Mouse (Mus musculus) forebrain, embryonic 11.5 days (tissue): ENCODE data around the gene Mdn1. TPM values are rescaled to one million over a fixed set of nuclear protein-coding genes. Genes with fewer than 3 reads are reported as not detected.

Experiments
- ATAC-seq: fragments of 200-750 bp; cut with Nextera tagmentation; replicated peaks from 2 replicates; pipeline ENCODE4 v1.8.0; 2017; ENCODE audit warnings: moderate TSS enrichment; ENCODE audit not compliant: low FRiP score
- DNase-seq: peaks from one replicate; pipeline ENCODE4 v3.0.0-alpha.2; 2017; ENCODE audit warnings: low spot score
- H3K27ac ChIP-seq: fragments of 300-500 bp; sonication (generic); 2 replicates; pipeline ENCODE4 v1.5.1; 2014; ENCODE audit warnings: low read depth, low read length
- H3K27me3 ChIP-seq: fragments of 300-500 bp; sonication (generic); 2 replicates; pipeline ENCODE4 v1.6.1; 2014; ENCODE audit warnings: mild to moderate bottlenecking, low read length, mixed read lengths; ENCODE audit not compliant: control insufficient read depth, insufficient read depth
- H3K36me3 ChIP-seq: fragments of 300-500 bp; sonication (generic); 2 replicates; pipeline ENCODE4 v1.6.1; 2014; ENCODE audit warnings: mild to moderate bottlenecking, low read length, moderate library complexity, mixed read lengths; ENCODE audit not compliant: control insufficient read depth, insufficient read depth
- H3K4me1 ChIP-seq: fragments of 300-500 bp; sonication (generic); replicated peaks from 2 replicates; pipeline ENCODE4 v1.6.1; 2014; ENCODE audit warnings: low read length, mixed read lengths; ENCODE audit not compliant: control insufficient read depth, insufficient read depth
- H3K4me2 ChIP-seq: fragments of 300-500 bp; sonication (generic); 2 replicates; pipeline ENCODE4 v1.6.1; 2014; ENCODE audit warnings: low read depth, mild to moderate bottlenecking, low read length, moderate library complexity, mixed read lengths; ENCODE audit not compliant: severe bottlenecking
- H3K4me3 ChIP-seq: fragments of 300-500 bp; sonication (generic); 2 replicates; pipeline ENCODE4 v1.5.1; 2014; ENCODE audit warnings: low read depth, low read length
- H3K9ac ChIP-seq: fragments of 300-500 bp; sonication (generic); 2 replicates; pipeline ENCODE4 v1.6.1; 2014; ENCODE audit warnings: low read length
- H3K9me3 ChIP-seq: fragments of 300-500 bp; sonication (generic); 2 replicates; pipeline ENCODE4 v1.6.1; 2016; ENCODE audit warnings: low read length, mixed read lengths; ENCODE audit not compliant: control insufficient read depth
- WGBS: fragments of 180-500 bp; shearing (Covaris S2); extraction: QIAGEN DNeasy Blood & Tissue Kit; methylation state at CpG from one replicate; pipeline ENCODE4 v1.1.7; 2014; 5-methylcytosine and 5-hydroxymethylcytosine counted together
- polyA plus RNA-seq: library from polyadenylated mRNA; unstranded; fragments of >200 nt; fragmentation: Nextera tagmentation; extraction: Ambion mirVana; gene quantifications from 2 replicates; pipeline ENCODE4 v1.2.1, GENCODE M21; 2014

Mdn1 gene
- polyA plus RNA-seq, 1 experiment from 2014 or later = 30.8 TPM

DNA sequence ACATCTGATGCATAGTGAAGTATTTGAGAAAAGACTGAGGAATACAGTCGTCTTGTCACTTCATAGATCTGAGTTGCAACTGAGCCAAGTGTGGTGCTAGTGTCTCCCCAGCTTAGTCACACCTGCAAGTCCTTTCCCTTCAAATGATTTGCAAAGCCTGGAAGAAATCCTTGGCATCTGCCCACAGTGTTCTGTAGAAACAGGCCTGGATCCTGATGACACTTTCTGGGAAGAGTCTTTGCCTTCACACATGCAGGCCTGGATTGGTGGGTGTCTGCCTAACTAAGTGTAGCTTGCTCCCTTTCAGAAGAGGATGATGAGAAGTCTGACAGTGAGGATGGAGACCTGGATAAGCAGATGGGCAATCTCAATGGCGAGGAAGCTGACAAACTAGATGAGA, 100.5 kb downstream of the Mdn1 start:
- no peaks in the 10 kb centered on the region for H3K27me3 ChIP-seq
- H3K9me3 ChIP-seq = no peaks in the 10 kb centered on the region
- peaks cover 6% of the 10 kb centered on the region for H3K36me3 ChIP-seq
- no peak for DNase-seq
- no peak overlapping the region for H3K4me2 ChIP-seq
- ATAC-seq = no peak
- H3K27ac ChIP-seq = no peak overlapping the region
- H3K4me1 ChIP-seq = no peaks in the 10 kb centered on the region
- no peak overlapping the region for H3K4me3 ChIP-seq
- no peak overlapping the region for H3K9ac ChIP-seq
- WGBS = 94% methylated on average over 2 of the region's 2 CpGs

GRCm38 (mm10) chr4:32767471-32767870, 110.6 kb downstream of the Mdn1 start:
- no peak for ATAC-seq
- DNase-seq = no peak
- Histone ChIP-seq H3K4me1 (no peaks in the 10 kb centered on the region), H3K27ac (no peak overlapping the region), H3K36me3 (peaks cover 10% of the 10 kb centered on the region), H3K27me3 (no peaks in the 10 kb centered on the region), H3K9me3 (no peaks in the 10 kb centered on the region), H3K4me3 (no peak overlapping the region), H3K9ac (no peak overlapping the region), H3K4me2 (no peak overlapping the region)
- 80% methylated on average over 7 of the region's 7 CpGs for WGBS

GRCm38 (mm10) chr4:32768046-32768445, 111.1 kb downstream of the Mdn1 start:
- ATAC-seq (no peak), DNase-seq (no peak)
- peaks cover 14% of the 10 kb centered on the region for H3K36me3 ChIP-seq
- H3K4me1 ChIP-seq = no peaks in the 10 kb centered on the region
- no peak overlapping the region for H3K4me3 ChIP-seq
- no peaks in the 10 kb centered on the region for H3K27me3 ChIP-seq
- WGBS = 97% methylated on average over 10 of the region's 10 CpGs
- no peaks in the 10 kb centered on the region for H3K9me3 ChIP-seq
- H3K27ac ChIP-seq = no peak overlapping the region
- no peak overlapping the region for H3K9ac ChIP-seq
- H3K4me2 ChIP-seq = no peak overlapping the region

DNA sequence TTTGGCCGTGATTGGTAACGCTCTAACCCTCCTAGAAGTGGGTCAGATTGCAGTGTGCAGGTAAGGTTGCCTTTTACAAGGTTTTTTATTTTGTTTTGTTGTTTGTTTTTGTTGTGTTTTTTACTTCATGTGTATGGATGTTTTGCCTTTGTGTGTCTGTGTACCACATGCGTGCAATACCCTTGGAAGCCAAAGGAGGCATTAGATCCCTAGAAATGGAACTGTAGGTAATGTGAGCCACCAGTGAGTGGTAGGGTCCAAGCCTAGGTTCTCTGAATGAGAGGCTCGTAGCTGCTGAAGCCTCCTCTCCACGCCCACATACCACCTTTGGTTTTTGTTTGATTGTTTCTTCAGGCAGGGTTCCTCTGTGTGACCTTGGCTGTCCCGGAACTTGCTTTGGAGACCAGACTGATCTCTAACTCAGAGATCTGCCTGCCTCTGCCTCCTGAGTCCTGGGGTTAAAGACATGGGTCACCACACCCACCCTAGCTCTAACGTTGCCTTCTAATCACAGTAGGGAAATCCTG, 113.4 kb downstream of the Mdn1 start:
- Histone ChIP-seq H3K27ac (no peak overlapping the region), H3K4me1 (no peaks in the 10 kb centered on the region), H3K4me3 (no peak overlapping the region), H3K9ac (no peak overlapping the region), H3K36me3 (peaks cover 21% of the 10 kb centered on the region), H3K4me2 (no peak overlapping the region), H3K9me3 (no peaks in the 10 kb centered on the region), H3K27me3 (no peaks in the 10 kb centered on the region)
- ATAC-seq = no peak
- 95% methylated on average over 7 of the region's 7 CpGs for WGBS
- DNase-seq = no peak

DNA sequence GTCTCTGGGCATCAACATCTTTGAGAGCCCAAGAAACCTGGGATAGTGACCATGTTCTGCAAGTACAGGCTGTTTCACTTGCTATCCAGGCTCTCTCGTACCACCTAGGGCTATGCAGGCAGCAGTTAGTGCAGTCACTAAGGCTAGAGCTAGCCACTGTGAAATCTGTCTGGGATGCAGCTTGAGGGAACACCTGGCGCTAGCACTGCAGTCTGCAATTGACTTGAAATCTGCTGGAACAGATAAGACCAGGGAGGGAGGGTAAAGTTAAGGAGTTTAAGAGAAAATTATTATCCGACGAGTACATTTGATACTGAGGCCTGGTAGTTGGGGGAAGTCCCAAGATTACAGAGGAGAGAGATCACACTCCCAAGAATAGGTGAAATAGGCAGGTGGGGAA, 123.1 kb downstream of the Mdn1 start:
- H3K4me1 ChIP-seq = no peaks in the 10 kb centered on the region
- 99% methylated on average over 4 of the region's 4 CpGs for WGBS
- H3K9me3 ChIP-seq = no peaks in the 10 kb centered on the region
- no peak overlapping the region for H3K27ac ChIP-seq
- H3K9ac ChIP-seq = no peak overlapping the region
- no peaks in the 10 kb centered on the region for H3K27me3 ChIP-seq
- ATAC-seq (no peak), DNase-seq (no peak)
- no peaks in the 10 kb centered on the region; the same call in 1 of the 2 replicates for H3K36me3 ChIP-seq
- no peak overlapping the region for H3K4me2 ChIP-seq
- H3K4me3 ChIP-seq = no peak overlapping the region

DNA sequence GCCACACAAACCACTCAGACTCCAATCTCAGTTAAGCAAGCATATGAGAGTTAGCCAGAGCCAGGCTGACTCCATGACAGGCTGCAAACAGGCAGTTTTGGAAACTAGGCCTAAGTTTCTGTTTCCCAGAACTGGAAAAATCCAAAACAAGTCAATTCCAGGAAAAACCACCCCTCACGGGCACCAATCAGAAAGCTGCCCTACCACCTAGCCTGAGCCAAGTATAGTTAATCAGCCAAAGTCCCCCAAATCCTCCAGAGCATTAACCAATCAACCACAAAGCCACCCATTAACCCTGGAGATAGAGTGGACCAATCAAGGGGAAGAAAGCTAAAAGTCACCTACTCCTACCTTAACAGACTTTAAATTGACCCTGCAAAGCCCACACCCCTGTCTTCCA, 130.2 kb downstream of the Mdn1 start:
- H3K36me3 ChIP-seq = no peaks in the 10 kb centered on the region
- H3K4me2 ChIP-seq = no peak overlapping the region
- no peak for ATAC-seq

GRCm38 (mm10) chr4:32789020-32789419, 132.1 kb downstream of the Mdn1 start:
- Histone ChIP-seq H3K4me1 (no peaks in the 10 kb centered on the region), H3K4me2 (no peak overlapping the region), H3K36me3 (no peaks in the 10 kb centered on the region), H3K9me3 (no peaks in the 10 kb centered on the region), H3K4me3 (no peak overlapping the region), H3K27me3 (no peaks in the 10 kb centered on the region), H3K27ac (no peak overlapping the region), H3K9ac (no peak overlapping the region)
- ATAC-seq (no peak), DNase-seq (no peak)
- 84% methylated on average over 4 of the region's 4 CpGs for WGBS

More for the DNA sequence above, 130.2 kb downstream of the Mdn1 start:
- WGBS = 93% methylated on average over 1 of the region's 1 CpGs
- Histone ChIP-seq H3K4me1 (no peaks in the 10 kb centered on the region), H3K27me3 (no peaks in the 10 kb centered on the region), H3K4me3 (no peak overlapping the region), H3K27ac (no peak overlapping the region), H3K9me3 (no peaks in the 10 kb centered on the region), H3K9ac (no peak overlapping the region)
- no peak for DNase-seq

DNA sequence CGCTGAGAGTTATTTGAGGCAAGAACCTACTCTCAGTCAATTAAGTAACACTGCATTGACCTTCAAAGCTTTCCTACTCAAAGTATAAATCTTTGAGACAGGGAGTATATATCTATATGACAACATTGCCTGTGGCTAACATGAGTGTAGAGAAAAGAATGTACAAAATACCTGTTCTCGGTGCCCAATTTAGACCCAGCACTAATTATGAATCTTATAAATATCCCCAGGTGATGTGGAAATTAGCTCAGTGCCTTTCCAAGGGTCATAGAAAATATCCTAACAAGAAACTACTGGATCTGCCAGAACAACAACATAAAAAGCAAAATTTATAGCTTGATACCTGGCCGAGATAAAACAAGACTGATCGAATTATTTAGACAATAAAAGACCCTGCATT, 142.1 kb downstream of the Mdn1 start:
- ATAC-seq (no peak), DNase-seq (no peak)
- H3K4me2 ChIP-seq = no peak overlapping the region
- 96% methylated on average over 4 of the region's 4 CpGs for WGBS
- H3K27me3 ChIP-seq = no peaks in the 10 kb centered on the region
- no peaks in the 10 kb centered on the region for H3K9me3 ChIP-seq
- no peaks in the 10 kb centered on the region for H3K36me3 ChIP-seq
- no peak overlapping the region for H3K4me3 ChIP-seq
- 0 out of 2 replicates have a peak, but pooled peaks cover 2% of the 10 kb centered on the region for H3K4me1 ChIP-seq
- no peak overlapping the region for H3K9ac ChIP-seq
- no peak overlapping the region for H3K27ac ChIP-seq

GRCm38 (mm10) chr4:32799966-32800576, 143.2 kb downstream of the Mdn1 start, which contains the start of gene Lyrm2:
Gene Lyrm2, plus strand, starts transcription at chr4:32800253.
- H3K27ac ChIP-seq = peak within 1 kb of the TSS; percentile 98
- peak within 1 kb of the TSS; percentile 93 for H3K9ac ChIP-seq
- no peaks in the 10 kb centered on the region for H3K27me3 ChIP-seq
- H3K4me1 ChIP-seq = 0 out of 2 replicates have a peak, but pooled peaks cover 2% of the 10 kb centered on the region
- WGBS = under 1% methylated on average over 53 of the region's 53 CpGs
- H3K4me2 ChIP-seq = peak within 1 kb of the TSS; percentile 75
- H3K36me3 ChIP-seq = no peaks in the 10 kb centered on the region
- ATAC-seq = peak; percentile 94
- H3K4me3 ChIP-seq = peak within 1 kb of the TSS; percentile 73
- peak; percentile 92 for DNase-seq
- H3K9me3 ChIP-seq = no peaks in the 10 kb centered on the region
